21 mouse cellular contexts compared by ENCODE assay signal in genomic region chr13:24648027-24648426, GRCm38 (mm10).
DNase-seq lines count a peak whose midpoint lies in the region; ATAC-seq and TF ChIP-seq lines count a peak whose summit lies in the region.
"Had no signal": no experiment of that assay in that cellular context is flagged by ENCODE, and none has a peak within 500 bp of the region (broad histone marks: within the 10 kb centered on the region; RNA-seq: fewer than 3 reads in every experiment).

No protein-coding gene starts in this region.

- ATAC-seq in hindbrain, embryonic 13.5 days (ENCODE audit: low FRiP score) = no peak
- no peak for ATAC-seq in forebrain, embryonic 16.5 days
- no peak for ATAC-seq in midbrain, embryonic 16.5 days
- ATAC-seq: CD4-positive, CD25-positive, alpha-beta regulatory T cell, adult 4 months had no signal

- WGBS in hindbrain, embryonic 13.5 days = 35% methylated on average over 5 of the region's 5 CpGs
- 86% methylated on average over 5 of the region's 5 CpGs for WGBS in hindbrain, embryonic 10.5 days
- WGBS in forebrain, embryonic 16.5 days = 53% methylated on average over 5 of the region's 5 CpGs
- 53% methylated on average over 5 of the region's 5 CpGs for WGBS in midbrain, embryonic 16.5 days

- DNase-seq in hindbrain, embryonic 10.5 days (ENCODE audit: low spot score) = no peak
- no peak for DNase-seq in ovary, postnatal 36 days (ENCODE audit: low spot score)
- DNase-seq in gastrocnemius, adult 18-20 months (ENCODE audit: low spot score) = no peak
- DNase-seq: cerebellum, adult 9-10 months; kidney, adult 18-20 months; kidney, postnatal 10 days; lung, postnatal 10 days; retina, postnatal 1 day; right cerebral cortex, postnatal 4 days; thymus, postnatal 36 days had no signal

- H3K4me1 ChIP-seq in hindbrain, embryonic 13.5 days (replicated peaks) = peaks cover 34% of the 10 kb centered on the region
- peaks cover 13% of the 10 kb centered on the region; the same call in 1 of the 2 replicates for H3K4me1 ChIP-seq in hindbrain, embryonic 10.5 days (replicated peaks)
- peaks cover 12% of the 10 kb centered on the region for H3K4me1 ChIP-seq in embryonic fibroblast, embryonic 13.5 days (ENCODE audit: control insufficient read depth, insufficient read depth, low read length)
- peaks cover 9% of the 10 kb centered on the region for H3K4me1 ChIP-seq in forebrain, embryonic 16.5 days (replicated peaks; ENCODE audit: control insufficient read depth, insufficient read depth, low read length)
- H3K4me1 ChIP-seq in midbrain, embryonic 16.5 days (ENCODE audit: control insufficient read depth, insufficient read depth, low read length) = peaks cover 11% of the 10 kb centered on the region
- H3K4me1 ChIP-seq: embryonic facial prominence, embryonic 12.5 days; limb, embryonic 13.5 days; liver, embryonic 15.5 days; neural tube, embryonic 12.5 days had no signal

- TF ChIP-seq CTCF in embryonic fibroblast, embryonic 13.5 days (IDR thresholded peaks at IDR 0.05; ENCODE audit: borderline replicate concordance, insufficient read depth, low read length) = no peak

- H3K4me2 ChIP-seq in hindbrain, embryonic 13.5 days = peak overlapping the region; percentile 8; the same call in 1 of the 2 replicates
- H3K4me2 ChIP-seq in forebrain, embryonic 16.5 days (ENCODE audit: low read length) = no peak overlapping the region
- no peak overlapping the region for H3K4me2 ChIP-seq in midbrain, embryonic 16.5 days (ENCODE audit: low read length)
- H3K4me2 ChIP-seq: embryonic facial prominence, embryonic 12.5 days; heart, embryonic 11.5 days; limb, embryonic 13.5 days; liver, embryonic 15.5 days; neural tube, embryonic 12.5 days had no signal

- no peak overlapping the region for H3K4me3 ChIP-seq in hindbrain, embryonic 13.5 days
- no peak overlapping the region for H3K4me3 ChIP-seq in hindbrain, embryonic 10.5 days
- H3K4me3 ChIP-seq in embryonic fibroblast, embryonic 13.5 days (ENCODE audit: insufficient read depth, low read length) = no peak overlapping the region
- no peak overlapping the region for H3K4me3 ChIP-seq in forebrain, embryonic 16.5 days (replicated peaks; ENCODE audit: low read length)
- no peak overlapping the region for H3K4me3 ChIP-seq in midbrain, embryonic 16.5 days (ENCODE audit: low read depth, low read length)
- H3K4me3 ChIP-seq: embryonic facial prominence, embryonic 12.5 days; limb, embryonic 13.5 days; liver, embryonic 15.5 days; neural tube, embryonic 12.5 days had no signal

- no peak for TF ChIP-seq POLR2A in embryonic fibroblast, embryonic 13.5 days (IDR thresholded peaks at IDR 0.05; ENCODE audit: low read depth, low read length)

- no peak overlapping the region for H3K9ac ChIP-seq in hindbrain, embryonic 13.5 days
- H3K9ac ChIP-seq in forebrain, embryonic 16.5 days (replicated peaks; ENCODE audit: low read depth, low read length) = no peak overlapping the region
- peak overlapping the region; percentile 20; the same call in 1 of the 2 replicates for H3K9ac ChIP-seq in midbrain, embryonic 16.5 days (ENCODE audit: low read depth, low read length)
- H3K9ac ChIP-seq: embryonic facial prominence, embryonic 12.5 days; limb, embryonic 13.5 days; liver, embryonic 15.5 days; neural tube, embryonic 12.5 days had no signal

- H3K27me3 ChIP-seq in hindbrain, embryonic 13.5 days = no peaks in the 10 kb centered on the region
- H3K27me3 ChIP-seq in hindbrain, embryonic 10.5 days (ENCODE audit: insufficient read depth, poor library complexity, severe bottlenecking) = no peaks in the 10 kb centered on the region
- no peaks in the 10 kb centered on the region for H3K27me3 ChIP-seq in forebrain, embryonic 16.5 days (replicated peaks; ENCODE audit: control insufficient read depth, insufficient read depth, low read length)
- no peaks in the 10 kb centered on the region for H3K27me3 ChIP-seq in midbrain, embryonic 16.5 days (ENCODE audit: control insufficient read depth, insufficient read depth, low read depth, low read length)
- H3K27me3 ChIP-seq: embryonic facial prominence, embryonic 12.5 days; liver, embryonic 15.5 days; neural tube, embryonic 12.5 days had no signal

- peak overlapping the region; percentile 85 for H3K27ac ChIP-seq in hindbrain, embryonic 13.5 days
- no peak overlapping the region for H3K27ac ChIP-seq in hindbrain, embryonic 10.5 days
- peak overlapping the region; percentile 38; the same call in 1 of the 2 replicates for H3K27ac ChIP-seq in embryonic fibroblast, embryonic 13.5 days (ENCODE audit: insufficient read depth, low read length)
- H3K27ac ChIP-seq in forebrain, embryonic 16.5 days (ENCODE audit: low read length) = peak overlapping the region; percentile 77
- H3K27ac ChIP-seq in midbrain, embryonic 16.5 days (ENCODE audit: low read length) = peak overlapping the region; percentile 76
- H3K27ac ChIP-seq: embryonic facial prominence, embryonic 12.5 days; limb, embryonic 13.5 days; liver, embryonic 15.5 days; neural tube, embryonic 12.5 days had no signal

- no peaks in the 10 kb centered on the region for H3K36me3 ChIP-seq in hindbrain, embryonic 13.5 days
- H3K36me3 ChIP-seq in hindbrain, embryonic 10.5 days = no peaks in the 10 kb centered on the region
- no peaks in the 10 kb centered on the region for H3K36me3 ChIP-seq in forebrain, embryonic 16.5 days (ENCODE audit: control insufficient read depth, insufficient read depth)
- H3K36me3 ChIP-seq in midbrain, embryonic 16.5 days (ENCODE audit: control insufficient read depth, insufficient read depth, low read length) = no peaks in the 10 kb centered on the region
- H3K36me3 ChIP-seq: embryonic facial prominence, embryonic 12.5 days; G1E; limb, embryonic 13.5 days; liver, embryonic 15.5 days; neural tube, embryonic 12.5 days had no signal

- H3K9me3 ChIP-seq in hindbrain, embryonic 13.5 days = no peaks in the 10 kb centered on the region
- no peaks in the 10 kb centered on the region for H3K9me3 ChIP-seq in hindbrain, embryonic 10.5 days
- H3K9me3 ChIP-seq in forebrain, embryonic 16.5 days (ENCODE audit: control insufficient read depth, low read length) = no peaks in the 10 kb centered on the region
- H3K9me3 ChIP-seq in midbrain, embryonic 16.5 days (replicated peaks; ENCODE audit: control insufficient read depth, low read length, poor library complexity, severe bottlenecking) = no peaks in the 10 kb centered on the region
- H3K9me3 ChIP-seq: embryonic facial prominence, embryonic 12.5 days; G1E; limb, embryonic 13.5 days; liver, embryonic 15.5 days; neural tube, embryonic 12.5 days had no signal
